ENCODE assay signal across 16 mouse cellular contexts in the genomic region with DNA sequence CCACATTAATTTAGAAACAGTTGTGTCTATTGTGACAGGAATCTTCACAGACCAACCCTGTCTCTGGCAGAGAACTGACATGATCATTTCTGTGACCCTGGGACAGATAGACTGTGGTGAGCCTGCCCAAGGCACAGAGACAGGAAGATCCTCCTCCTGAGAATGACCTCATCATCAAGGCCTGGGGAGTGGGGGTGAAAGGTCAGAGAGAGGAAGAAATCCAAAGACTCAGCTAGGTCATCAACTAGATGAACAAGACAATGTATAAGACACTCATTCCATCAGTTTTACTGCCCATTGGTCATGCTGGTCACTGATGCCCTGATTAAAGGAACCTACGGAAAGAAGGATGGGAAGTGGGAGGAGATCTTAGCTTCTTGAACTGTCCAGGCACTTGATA.
"Had no signal": no experiment of that assay in that cellular context is flagged by ENCODE, and none has a peak within 500 bp of the region (broad histone marks: within the 10 kb centered on the region; RNA-seq: fewer than 3 reads in every experiment).

No protein-coding gene starts in this region.

- H3K9me3 ChIP-seq: limb, embryonic 10.5 days; limb, embryonic 13.5 days; liver, embryonic 12.5 days; liver, embryonic 15.5 days; lung, embryonic 15.5 days; megakaryocyte, embryonic 14.5 days; midbrain, embryonic 10.5 days had no signal

- H3K4me2 ChIP-seq: limb, embryonic 13.5 days; liver, embryonic 12.5 days; liver, embryonic 15.5 days; lung, embryonic 15.5 days had no signal

- H3K36me3 ChIP-seq: limb, embryonic 10.5 days; limb, embryonic 13.5 days; liver, embryonic 12.5 days; liver, embryonic 15.5 days; lung, embryonic 15.5 days; midbrain, embryonic 10.5 days had no signal

- H3K27me3 ChIP-seq: limb, embryonic 13.5 days; liver, embryonic 12.5 days; liver, embryonic 15.5 days; lung, embryonic 15.5 days; megakaryocyte, embryonic 14.5 days had no signal

- H3K4me3 ChIP-seq: limb, embryonic 10.5 days; limb, embryonic 13.5 days; liver, embryonic 12.5 days; liver, embryonic 15.5 days; lung, embryonic 15.5 days; megakaryocyte, embryonic 14.5 days; midbrain, embryonic 10.5 days had no signal

- DNase-seq: kidney, adult 2 months; kidney, postnatal 25 days; liver; lung, adult 18-20 months; lung, postnatal 14 days; midbrain, embryonic 14.5 days; thymus, adult 18-20 months; thymus, postnatal 36 days had no signal

- ATAC-seq: liver, embryonic 12.5 days had no signal

- H3K27ac ChIP-seq: kidney, postnatal 0 days; limb, embryonic 10.5 days; limb, embryonic 13.5 days; liver, embryonic 12.5 days; liver, embryonic 15.5 days; lung, embryonic 15.5 days; midbrain, embryonic 10.5 days had no signal

- H3K9ac ChIP-seq: limb, embryonic 13.5 days; liver, embryonic 12.5 days; liver, embryonic 15.5 days; lung, embryonic 15.5 days had no signal
